Mouse (Mus musculus): ENCODE measurements around the gene Colgalt2. TPM values are rescaled to one million over a fixed set of nuclear protein-coding genes. Genes with fewer than 3 reads are reported as not detected.
A peak's percentile ranks its signal among the peaks of the same experiment; 100 is the strongest.
"Not testable (repeated sequence)": the region's sequence is repeated elsewhere in the genome, so short reads cannot be mapped to it uniquely, and the experiment has no call there.

The Colgalt2 gene
- total RNA-seq, 2 experiments from 2014 or later, result 6.7 to 7.2 TPM

GRCm38 (mm10) chr1:152414451-152414850 lies 14.8 kb downstream of the Colgalt2 start:
- DNase-seq (ENCODE audit: low spot score in 2 of 2), result peak; percentile 3 to 21

- no peak for DNase-seq (ENCODE audit: low spot score in 2 of 2)
Observed at GRCm38 (mm10) chr1:152416306-152416904, 16.8 kb downstream of the Colgalt2 start.

- no peak for DNase-seq (ENCODE audit: low spot score in 2 of 2)
Observed at GRCm38 (mm10) chr1:152417602-152418001, 18.0 kb downstream of the Colgalt2 start.

DNA sequence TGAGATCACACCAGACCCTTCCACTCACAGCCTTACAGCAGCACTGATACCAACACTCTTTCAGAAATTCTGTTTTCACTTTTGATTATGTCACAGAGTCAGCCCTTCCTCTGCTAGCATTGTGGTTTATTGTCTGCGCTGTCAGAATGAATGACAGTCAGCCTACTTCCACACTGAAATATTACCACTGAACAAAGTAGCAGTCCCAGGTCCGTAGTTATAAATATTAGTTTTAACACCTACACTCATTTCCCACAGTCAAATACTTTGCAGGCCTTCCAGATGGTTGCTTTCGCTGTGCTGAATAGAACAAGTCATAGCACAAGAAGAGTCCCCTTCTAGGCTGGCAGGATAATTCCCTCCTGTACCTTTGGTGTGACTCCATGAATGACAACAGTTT lies 22.7 kb downstream of the Colgalt2 start:
- no peak for DNase-seq (ENCODE audit: low spot score in 2 of 2)

- DNase-seq (ENCODE audit: low spot score in 2 of 2), result no peak
Observed at GRCm38 (mm10) chr1:152423052-152423451, 23.4 kb downstream of the Colgalt2 start.

- DNase-seq (ENCODE audit: low spot score in 2 of 2), result no peak
Observed at GRCm38 (mm10) chr1:152427912-152428581, 28.4 kb downstream of the Colgalt2 start.

- DNase-seq (ENCODE audit: low spot score in 2 of 2), result no peak
Observed at GRCm38 (mm10) chr1:152429805-152430204, 30.2 kb downstream of the Colgalt2 start.

DNA sequence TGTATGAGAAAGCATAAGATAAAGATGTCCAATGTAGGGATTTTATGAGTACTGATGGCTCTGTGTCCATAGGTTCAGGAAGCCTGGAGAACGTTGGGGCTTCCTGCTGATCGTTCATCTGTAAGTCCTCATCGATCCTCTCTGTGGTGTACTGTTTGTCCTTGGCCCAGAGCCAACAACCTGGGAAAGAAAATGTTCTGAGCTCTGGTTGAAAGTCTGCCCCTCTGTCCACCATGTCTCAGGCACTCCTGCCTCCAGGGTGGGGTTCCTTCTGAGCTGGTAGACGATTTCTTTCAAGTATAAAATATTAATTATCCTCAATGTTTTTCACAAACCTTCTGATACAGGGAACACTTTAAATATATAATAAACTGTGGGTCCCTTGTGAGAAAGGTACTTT lies 34.5 kb downstream of the Colgalt2 start:
- no peak for DNase-seq (ENCODE audit: low spot score in 2 of 2)

DNA sequence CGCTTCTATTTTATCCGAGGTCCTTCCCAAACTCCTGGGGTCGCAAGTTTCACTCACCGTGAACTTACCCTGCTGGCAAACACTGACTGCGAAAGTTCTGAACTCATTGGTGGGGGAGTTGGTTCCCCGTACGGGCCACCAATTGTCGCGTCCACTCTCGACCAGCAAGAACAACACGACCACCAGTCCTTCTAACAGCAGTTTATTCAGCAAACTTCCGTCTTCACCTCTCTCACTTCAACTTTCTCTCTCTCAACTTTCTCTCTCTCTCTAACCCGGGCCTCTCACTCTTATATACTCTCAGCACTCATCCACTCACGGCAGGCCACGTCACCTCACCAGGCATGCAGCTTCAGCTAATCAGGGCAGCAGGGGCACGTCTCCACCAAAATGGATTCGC lies 37.9 kb downstream of the Colgalt2 start:
- DNase-seq (ENCODE audit: low spot score in 2 of 2), result not testable (repeated sequence)

DNA sequence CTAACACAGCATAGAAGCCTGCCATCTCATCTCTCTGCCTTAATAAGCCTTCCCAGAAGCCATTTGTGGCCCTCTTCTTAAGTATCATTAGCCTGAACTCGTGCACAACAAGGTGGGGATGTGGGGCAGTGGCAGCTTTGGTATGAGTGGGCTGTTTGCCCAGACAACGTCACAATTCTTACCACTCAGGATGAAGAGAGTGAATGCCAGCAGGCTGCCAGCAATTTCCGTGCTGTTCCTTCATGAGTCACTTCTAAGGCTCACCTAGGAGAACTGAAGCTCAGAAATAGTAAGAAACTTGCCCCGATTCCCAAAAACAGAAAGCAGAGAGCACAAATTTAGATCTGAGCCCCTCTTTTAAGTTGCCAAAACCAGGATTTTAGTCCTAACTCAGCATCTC lies 39.8 kb downstream of the Colgalt2 start:
- DNase-seq (ENCODE audit: low spot score in 2 of 2), result no peak

DNA sequence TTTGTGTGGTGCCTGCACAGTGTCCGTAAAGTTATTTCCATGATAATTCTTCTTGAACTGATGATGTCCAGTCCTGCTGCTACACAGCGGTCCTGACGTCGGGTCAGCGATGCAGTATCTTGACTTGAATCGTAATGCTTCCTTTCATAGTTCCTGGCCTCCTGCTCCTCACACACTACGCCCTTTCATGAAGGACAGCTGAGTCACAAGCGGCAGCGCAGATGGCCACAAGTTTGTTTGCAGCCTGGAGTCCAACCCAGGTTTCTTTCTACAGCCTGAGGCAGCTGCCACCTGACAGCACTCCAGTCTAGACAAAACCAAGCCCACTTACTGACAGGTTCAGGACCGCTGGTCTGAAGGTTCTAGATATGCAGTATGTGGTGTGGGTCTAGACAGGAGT lies 40.2 kb downstream of the Colgalt2 start:
- no peak for DNase-seq (ENCODE audit: low spot score in 2 of 2)

- no peak for DNase-seq (ENCODE audit: low spot score in 2 of 2)
Observed at GRCm38 (mm10) chr1:152444630-152445029, 45.0 kb downstream of the Colgalt2 start.

- DNase-seq (ENCODE audit: low spot score in 2 of 2), result no peak
Observed at GRCm38 (mm10) chr1:152445925-152446324, 46.3 kb downstream of the Colgalt2 start.

- DNase-seq (ENCODE audit: low spot score in 2 of 2), result no peak
Observed at GRCm38 (mm10) chr1:152454536-152454935, 54.9 kb downstream of the Colgalt2 start.

- DNase-seq (ENCODE audit: low spot score in 2 of 2), result no peak
Observed at GRCm38 (mm10) chr1:152455275-152456243, 55.9 kb downstream of the Colgalt2 start.

GRCm38 (mm10) chr1:152456266-152456665 lies 56.6 kb downstream of the Colgalt2 start:
- no peak for DNase-seq (ENCODE audit: low spot score in 2 of 2)

- no peak for DNase-seq (ENCODE audit: low spot score in 2 of 2)
Observed at GRCm38 (mm10) chr1:152457596-152457995, 58.0 kb downstream of the Colgalt2 start.

DNA sequence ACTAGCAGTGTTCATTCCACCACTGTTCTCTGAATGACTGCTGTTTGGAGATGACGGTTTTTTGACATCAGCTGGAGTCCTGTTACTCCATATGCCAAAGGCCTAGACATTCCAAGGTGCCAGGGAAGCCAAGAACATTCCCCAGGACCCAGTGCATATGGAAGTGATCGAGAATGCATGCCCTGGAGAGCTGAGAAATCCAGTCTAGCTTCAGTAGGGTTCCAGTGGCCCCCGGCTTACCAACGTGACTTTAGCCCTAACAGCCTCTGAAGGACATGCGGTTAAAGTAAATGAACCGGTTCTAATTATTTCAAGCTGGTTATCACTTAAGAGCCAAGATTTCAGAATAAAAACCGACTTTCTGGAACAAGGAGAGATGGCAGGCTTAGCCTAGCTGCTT lies 59.4 kb downstream of the Colgalt2 start:
- DNase-seq (ENCODE audit: low spot score in 2 of 2), result no peak

- DNase-seq (ENCODE audit: low spot score in 2 of 2), result no peak
Observed at GRCm38 (mm10) chr1:152460931-152461330, 61.3 kb downstream of the Colgalt2 start.

DNA sequence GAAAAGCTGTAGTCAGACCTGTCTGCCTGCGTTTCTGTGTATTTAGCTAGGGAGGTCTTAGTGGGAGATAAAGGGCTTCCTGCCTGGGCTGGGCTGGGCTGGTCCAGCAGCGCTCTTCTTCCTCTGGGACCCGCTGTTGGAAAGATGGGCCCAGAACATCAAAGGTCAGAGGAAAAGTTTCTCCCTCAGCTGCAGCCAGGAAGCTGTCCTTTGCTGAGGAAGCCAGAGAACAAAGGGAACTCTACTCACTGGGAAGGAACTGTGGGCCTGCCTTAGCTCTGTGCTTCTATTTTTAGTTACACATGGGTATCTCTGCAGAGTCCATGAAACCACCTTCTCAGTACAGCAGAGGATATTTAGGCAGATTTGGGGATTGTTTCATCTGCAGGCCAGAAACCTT lies 62.2 kb downstream of the Colgalt2 start:
- no peak for DNase-seq (ENCODE audit: low spot score in 2 of 2)

- DNase-seq (ENCODE audit: low spot score in 2 of 2), result no peak
Observed at GRCm38 (mm10) chr1:152462348-152462747, 62.7 kb downstream of the Colgalt2 start.

GRCm38 (mm10) chr1:152466280-152466679 lies 66.7 kb downstream of the Colgalt2 start:
- no peak for DNase-seq (ENCODE audit: low spot score in 2 of 2)
